ENCODE assay signal across 35 mouse cellular contexts in genomic region chr1:60293921-60294320, GRCm38 (mm10).
"Had no signal": no experiment of that assay in that cellular context is flagged by ENCODE, and none has a peak within 500 bp of the region (broad histone marks: within the 10 kb centered on the region; RNA-seq: fewer than 3 reads in every experiment).

No protein-coding gene starts in this region.

- H3K9me3 ChIP-seq: heart, embryonic 10.5 days; heart, embryonic 12.5 days; heart, embryonic 13.5 days; heart, embryonic 15.5 days; hindbrain, embryonic 10.5 days; hindbrain, embryonic 12.5 days; hindbrain, embryonic 13.5 days; hindbrain, embryonic 15.5 days; intestine, embryonic 15.5 days; kidney, embryonic 15.5 days had no signal

- H3K27ac ChIP-seq: heart, embryonic 10.5 days; heart, embryonic 13.5 days; heart, embryonic 15.5 days; hindbrain, embryonic 10.5 days; hindbrain, embryonic 12.5 days; hindbrain, embryonic 13.5 days; hindbrain, embryonic 14.5 days; hindbrain, embryonic 15.5 days; hindbrain, postnatal 0 days; intestine, embryonic 15.5 days; kidney, embryonic 15.5 days; kidney, postnatal 0 days; layer of hippocampus, adult 2 months had no signal

- H3K27me3 ChIP-seq: heart, embryonic 12.5 days; heart, embryonic 13.5 days; heart, embryonic 15.5 days; hindbrain, embryonic 12.5 days; hindbrain, embryonic 13.5 days; hindbrain, embryonic 15.5 days; intestine, embryonic 15.5 days; kidney, embryonic 15.5 days had no signal

- ATAC-seq: hindbrain, embryonic 16.5 days; hindbrain, postnatal 0 days; inflammation-experienced regulatory T-cells, adult 6 months; intestine, embryonic 15.5 days; intestine, embryonic 16.5 days; intestine, postnatal 0 days had no signal

- H3K9ac ChIP-seq: heart, embryonic 12.5 days; heart, embryonic 13.5 days; heart, embryonic 15.5 days; hindbrain, embryonic 12.5 days; hindbrain, embryonic 13.5 days; hindbrain, embryonic 14.5 days; hindbrain, embryonic 15.5 days; intestine, embryonic 15.5 days; kidney, embryonic 15.5 days had no signal

- DNase-seq: heart, postnatal 10 days; heart, postnatal 14 days; heart, postnatal 36 days; heart, postnatal 4 days; kidney, adult 11 months; kidney, adult 18-20 months; kidney, adult 2 months; kidney, adult 8-10 months; kidney, adult 9 months; kidney, postnatal 10 days; kidney, postnatal 14 days; kidney, postnatal 25 days; kidney, postnatal 36 days; kidney, postnatal 4 days; layer of hippocampus, adult 9-11 months; layer of hippocampus, postnatal 36 days had no signal

- H3K4me2 ChIP-seq: heart, embryonic 11.5 days; heart, embryonic 12.5 days; heart, embryonic 13.5 days; heart, embryonic 15.5 days; hindbrain, embryonic 12.5 days; hindbrain, embryonic 13.5 days; hindbrain, embryonic 14.5 days; hindbrain, embryonic 15.5 days; intestine, embryonic 15.5 days; kidney, embryonic 15.5 days had no signal

- H3K4me3 ChIP-seq: heart, embryonic 10.5 days; heart, embryonic 12.5 days; heart, embryonic 13.5 days; heart, embryonic 15.5 days; hindbrain, embryonic 10.5 days; hindbrain, embryonic 12.5 days; hindbrain, embryonic 13.5 days; hindbrain, embryonic 15.5 days; intestine, embryonic 15.5 days; kidney, embryonic 15.5 days; layer of hippocampus, adult 2 months had no signal

- H3K36me3 ChIP-seq: intestine, embryonic 15.5 days had no signal

- H3K4me1 ChIP-seq: heart, embryonic 10.5 days; heart, embryonic 12.5 days; heart, embryonic 13.5 days; heart, embryonic 15.5 days; hindbrain, embryonic 10.5 days; hindbrain, embryonic 12.5 days; hindbrain, embryonic 13.5 days; hindbrain, embryonic 15.5 days; intestine, embryonic 15.5 days; kidney, embryonic 15.5 days had no signal
